Mouse (Mus musculus) C2C12 (cell line): ENCODE results near the gene Olfr1162.

Experiments used
- CTCF ChIP-seq: IDR thresholded peaks from one replicate; pipeline ENCODE4 v1.5.1; 2011; ENCODE audit not compliant: control insufficient read depth, insufficient read depth, insufficient read length
- MYOD1 ChIP-seq: IDR thresholded peaks from one replicate; pipeline ENCODE4 v1.6.1; 2011; ENCODE audit warnings: low read depth; ENCODE audit not compliant: control insufficient read depth, insufficient read length

DNA sequence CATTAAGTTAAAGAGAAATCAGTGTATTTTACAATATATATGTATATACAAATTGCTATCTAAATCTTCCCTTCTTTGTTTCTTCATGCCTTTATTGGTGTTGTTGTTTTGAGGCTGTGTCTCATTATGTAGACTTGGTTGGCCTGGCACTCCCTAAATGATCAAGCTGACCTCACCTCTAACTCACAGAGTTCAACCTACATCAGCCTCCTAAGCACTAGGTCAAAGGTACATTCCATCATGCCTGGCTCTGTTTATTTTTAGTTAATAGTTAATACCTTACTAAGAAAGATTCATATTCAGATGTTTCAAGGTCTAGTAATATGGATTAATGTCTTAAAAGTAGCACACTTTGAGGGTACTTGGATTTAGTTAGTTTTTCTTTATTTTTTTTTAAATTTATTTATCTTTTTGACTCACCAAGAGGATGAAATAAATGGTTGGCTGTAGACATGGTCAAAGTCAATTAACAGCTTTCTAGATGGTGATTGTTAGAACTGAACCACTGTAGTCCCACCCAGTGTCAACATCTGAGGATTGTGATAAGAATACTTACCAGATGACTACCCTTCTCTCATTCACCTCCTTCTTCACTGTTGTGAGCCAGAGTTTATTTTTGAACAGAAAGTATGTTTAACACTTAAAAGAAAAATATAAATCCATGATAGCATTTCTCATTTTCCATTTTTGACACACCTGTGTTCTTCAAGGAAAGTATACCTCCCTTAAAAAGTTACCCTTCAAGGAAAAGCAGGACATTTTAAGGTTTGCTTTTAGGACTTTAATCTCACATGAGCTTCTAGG lies 43.2 kb downstream of the Olfr1162 start, which contains the start of gene Olfr1160:
- TF ChIP-seq MYOD1 (no peak), CTCF (no peak)
